Mouse (Mus musculus): ENCODE measurements around the gene Cry2.
A peak's percentile ranks its signal among the peaks of the same experiment; 100 is the strongest.

Gene Cry2

GRCm38 (mm10) chr2:92388081-92388517 is 45.7 kb downstream of the Cry2 start:
- DNase-seq (ENCODE audit: low read depth, low spot score): no peak

GRCm38 (mm10) chr2:92387646-92388045 is 46.2 kb downstream of the Cry2 start:
- DNase-seq (ENCODE audit: low read depth, low spot score): no peak

- no peak for DNase-seq (ENCODE audit: low read depth, low spot score)
Measured at GRCm38 (mm10) chr2:92386821-92387570, 46.8 kb downstream of the Cry2 start.

GRCm38 (mm10) chr2:92385113-92386051 is 48.5 kb downstream of the Cry2 start:
- DNase-seq (ENCODE audit: low read depth, low spot score): no peak

- no peak for DNase-seq (ENCODE audit: low read depth, low spot score)
Measured at GRCm38 (mm10) chr2:92384101-92384500, 49.7 kb downstream of the Cry2 start.

- no peak for DNase-seq (ENCODE audit: low read depth, low spot score)
Measured at GRCm38 (mm10) chr2:92382759-92383158, 51.1 kb downstream of the Cry2 start.

- no peak for DNase-seq (ENCODE audit: low read depth, low spot score)
Measured at GRCm38 (mm10) chr2:92381901-92382588, 51.8 kb downstream of the Cry2 start, which contains the start of gene 1700029I15Rik. Gene 1700029I15Rik, plus strand, starts transcription at chr2:92382538.

- no peak for DNase-seq (ENCODE audit: low read depth, low spot score)
Measured at GRCm38 (mm10) chr2:92381161-92381560, 52.7 kb downstream of the Cry2 start.

GRCm38 (mm10) chr2:92380495-92381050 is 53.3 kb downstream of the Cry2 start:
- no peak for DNase-seq (ENCODE audit: low read depth, low spot score)

- peak; percentile 57 for DNase-seq (ENCODE audit: low read depth, low spot score)
Measured at GRCm38 (mm10) chr2:92379783-92380494, 53.9 kb downstream of the Cry2 start.

- no peak for DNase-seq (ENCODE audit: low read depth, low spot score)
Measured at GRCm38 (mm10) chr2:92377320-92377719, 56.5 kb downstream of the Cry2 start.

GRCm38 (mm10) chr2:92376300-92376699 is 57.5 kb downstream of the Cry2 start:
- DNase-seq (ENCODE audit: low read depth, low spot score): no peak

GRCm38 (mm10) chr2:92375788-92376187 is 58.1 kb downstream of the Cry2 start:
- DNase-seq (ENCODE audit: low read depth, low spot score): no peak

GRCm38 (mm10) chr2:92375099-92375623 is 58.7 kb downstream of the Cry2 start:
- peak; percentile 98 for DNase-seq (ENCODE audit: low read depth, low spot score)

GRCm38 (mm10) chr2:92374514-92374913 is 59.3 kb downstream of the Cry2 start, which contains the start of the genes Pex16 and Large2:
Gene Pex16, plus strand, starts transcription at chr2:92374676.
Gene Large2, minus strand, starts transcription at chr2:92374869.
- peak; percentile 62 for DNase-seq (ENCODE audit: low read depth, low spot score)

GRCm38 (mm10) chr2:92373437-92373813 is 60.4 kb downstream of the Cry2 start:
- DNase-seq (ENCODE audit: low read depth, low spot score): no peak

GRCm38 (mm10) chr2:92372767-92373436 is 60.9 kb downstream of the Cry2 start:
- no peak for DNase-seq (ENCODE audit: low read depth, low spot score)

GRCm38 (mm10) chr2:92371971-92372690 is 61.7 kb downstream of the Cry2 start:
- no peak for DNase-seq (ENCODE audit: low read depth, low spot score)
